In the genomic region with DNA sequence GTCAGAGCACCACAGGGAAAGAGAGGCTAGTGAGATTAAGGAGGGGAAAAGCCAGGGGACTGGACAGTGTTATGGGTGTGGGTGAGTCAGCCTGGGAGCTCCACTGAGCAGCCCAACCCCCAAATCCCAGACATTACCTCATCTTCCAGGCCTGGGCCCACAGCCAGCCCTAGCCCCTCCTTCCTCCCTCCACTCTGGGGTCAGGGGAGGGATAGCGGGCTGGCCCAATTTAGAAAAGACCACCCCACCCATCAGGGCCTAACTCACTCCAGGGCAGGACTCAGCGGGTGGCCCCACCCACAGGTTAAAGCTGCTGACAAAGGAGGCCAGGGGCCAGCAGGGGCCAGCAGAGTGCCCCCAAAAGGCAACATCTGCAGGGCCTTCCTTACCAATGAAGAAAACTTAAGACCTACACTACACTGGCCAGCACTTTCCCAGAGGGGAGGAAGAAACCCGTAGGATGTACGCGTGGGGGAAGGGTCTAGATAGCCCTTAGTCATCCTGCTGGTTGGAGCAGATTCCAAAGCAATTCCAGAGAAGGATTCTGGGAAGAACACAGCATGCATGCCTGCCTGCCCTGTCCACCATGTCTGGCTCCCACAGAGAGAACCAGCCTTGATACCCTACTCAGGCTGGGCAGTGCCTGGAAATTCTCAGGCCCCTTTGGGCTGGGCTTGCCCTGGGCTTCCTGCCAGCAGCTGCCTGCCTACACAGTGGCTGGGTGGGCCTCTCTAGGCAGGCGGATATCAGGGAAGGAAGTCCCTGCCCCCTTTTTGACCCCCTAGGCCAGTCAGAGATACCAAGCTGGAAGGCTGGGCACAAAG, we compare ENCODE assay signal across 8 mouse cellular contexts. TPM values are rescaled to one million over a fixed set of nuclear protein-coding genes. Genes with fewer than 3 reads are reported as not detected.
DNase-seq lines count a peak whose midpoint lies in the region; ATAC-seq lines count a peak whose summit lies in the region.

No protein-coding gene starts in this region.

- intact Hi-C loops in heart, postnatal 25 days (cut with DNase I), result no loop called here

- peak overlapping the region; percentile 92 for H3K4me2 ChIP-seq in forebrain, embryonic 12.5 days
- H3K4me2 ChIP-seq in limb, embryonic 11.5 days (ENCODE audit: low read depth, severe bottlenecking), result peak overlapping the region; percentile 86
- peak overlapping the region; percentile 86 for H3K4me2 ChIP-seq in midbrain, embryonic 11.5 days

- ATAC-seq in forebrain, embryonic 12.5 days (ENCODE audit: low FRiP score), result peak; percentile 55
- peak; percentile 26 for ATAC-seq in limb, embryonic 11.5 days (ENCODE audit: insufficient number of reproducible peaks, low FRiP score, low TSS enrichment, low read depth)
- peak; percentile 59 for ATAC-seq in midbrain, embryonic 11.5 days (ENCODE audit: low FRiP score)

- peak; percentile 34 to 36 for DNase-seq in spleen, postnatal 36 days (ENCODE audit: low spot score in 2 of 2)
- DNase-seq in spleen, adult 18-20 months, result no peak
- DNase-seq in heart, postnatal 25 days (ENCODE audit: low spot score), result peak; percentile 92
- DNase-seq in limb, embryonic 11.5 days (ENCODE audit: low spot score), result peak; percentile 69
- DNase-seq in midbrain, embryonic 11.5 days (ENCODE audit: low spot score, missing footprints), result peak; percentile 92
- DNase-seq in urinary bladder, postnatal 10 days (ENCODE audit: low spot score), result peak; percentile 58
- no peak for DNase-seq in cerebellum, adult 18-20 months

- 13% methylated on average over 6 of the region's 6 CpGs for WGBS in forebrain, embryonic 12.5 days
- WGBS in limb, embryonic 11.5 days, result 7% methylated on average over 6 of the region's 6 CpGs
- 15% methylated on average over 6 of the region's 6 CpGs for WGBS in midbrain, embryonic 11.5 days

- H3K36me3 ChIP-seq in forebrain, embryonic 12.5 days (replicated peaks), result peaks cover 43% of the 10 kb centered on the region
- peaks cover 18% of the 10 kb centered on the region for H3K36me3 ChIP-seq in limb, embryonic 11.5 days (ENCODE audit: control insufficient read depth, insufficient read depth, low read length)
- H3K36me3 ChIP-seq in midbrain, embryonic 11.5 days (ENCODE audit: control insufficient read depth, insufficient read depth, low read length), result peaks cover 9% of the 10 kb centered on the region

- peaks cover 34% of the 10 kb centered on the region for H3K4me1 ChIP-seq in forebrain, embryonic 12.5 days
- peaks cover 27% of the 10 kb centered on the region for H3K4me1 ChIP-seq in limb, embryonic 11.5 days (ENCODE audit: control insufficient read depth, insufficient read depth, low read length)
- peaks cover 27% of the 10 kb centered on the region for H3K4me1 ChIP-seq in midbrain, embryonic 11.5 days (ENCODE audit: control insufficient read depth, insufficient read depth, low read length)

- peak overlapping the region; percentile 87 for H3K27ac ChIP-seq in forebrain, embryonic 12.5 days
- H3K27ac ChIP-seq in limb, embryonic 11.5 days (replicated peaks; ENCODE audit: low read depth, low read length), result peak overlapping the region; percentile 70; the same call in 1 of the 2 replicates
- peak overlapping the region; percentile 53 for H3K27ac ChIP-seq in midbrain, embryonic 11.5 days (ENCODE audit: low read depth, low read length)

- H3K9ac ChIP-seq in forebrain, embryonic 12.5 days, result peak overlapping the region; percentile 21; the same call in 1 of the 2 replicates
- peak overlapping the region; percentile 23 for H3K9ac ChIP-seq in limb, embryonic 11.5 days (ENCODE audit: low read length)
- H3K9ac ChIP-seq in midbrain, embryonic 11.5 days (ENCODE audit: low read length), result peak overlapping the region; percentile 29

- peak overlapping the region; percentile 5 for H3K4me3 ChIP-seq in forebrain, embryonic 12.5 days (replicated peaks)
- peak overlapping the region; percentile 96; the same call in 1 of the 2 replicates for H3K4me3 ChIP-seq in limb, embryonic 11.5 days (ENCODE audit: low read depth, low read length)
- H3K4me3 ChIP-seq in midbrain, embryonic 11.5 days (ENCODE audit: low read depth, low read length), result no peak overlapping the region

- peaks cover 10% of the 10 kb centered on the region; the same call in 1 of the 2 replicates for H3K27me3 ChIP-seq in forebrain, embryonic 12.5 days
- H3K27me3 ChIP-seq in limb, embryonic 11.5 days (ENCODE audit: control insufficient read depth, insufficient read depth, low read length), result no peaks in the 10 kb centered on the region
- H3K27me3 ChIP-seq in midbrain, embryonic 11.5 days (ENCODE audit: control insufficient read depth, insufficient read depth, low read length), result no peaks in the 10 kb centered on the region

- H3K9me3 ChIP-seq in forebrain, embryonic 12.5 days, result no peaks in the 10 kb centered on the region
- H3K9me3 ChIP-seq in limb, embryonic 11.5 days (ENCODE audit: control insufficient read depth, low read length), result no peaks in the 10 kb centered on the region
- H3K9me3 ChIP-seq in midbrain, embryonic 11.5 days (ENCODE audit: control insufficient read depth, low read length), result no peaks in the 10 kb centered on the region

RNA-seq across cellular contexts. Expression of gene Pdlim7, which starts 2.6 kb away (rescaled TPM):
- 139 and 147 TPM in 2 replicates for polyA plus RNA-seq in forebrain, embryonic 12.5 days (2016; fragmentation: Nextera tagmentation; extraction: Ambion mirVana)
- 10 to 100 TPM; 65.2 to 67.7 TPM for total RNA-seq in heart, postnatal 25 days (2021)
- polyA plus RNA-seq in limb, embryonic 11.5 days (2014; fragmentation: Nextera tagmentation; extraction: Ambion mirVana), result 154 and 155 TPM in 2 replicates
- 129 and 140 TPM in 2 replicates for polyA plus RNA-seq in midbrain, embryonic 11.5 days (2014; fragmentation: Nextera tagmentation; extraction: Ambion mirVana)

RNA-seq across cellular contexts. Expression of gene Dok3, which starts 18.2 kb away (rescaled TPM):
- polyA plus RNA-seq in forebrain, embryonic 12.5 days (2016; fragmentation: Nextera tagmentation; extraction: Ambion mirVana), result 3.3 and 3.7 TPM in 2 replicates
- total RNA-seq in heart, postnatal 25 days (2021), result 1 to 10 TPM; 2.2 to 2.3 TPM
- polyA plus RNA-seq in limb, embryonic 11.5 days (2014; fragmentation: Nextera tagmentation; extraction: Ambion mirVana), result 1.6 and 2.7 TPM in 2 replicates
- polyA plus RNA-seq in midbrain, embryonic 11.5 days (2014; fragmentation: Nextera tagmentation; extraction: Ambion mirVana), result 1.9 TPM in 2 replicates

RNA-seq across cellular contexts. Expression of gene Dbn1, which starts 23.0 kb away (rescaled TPM):
- polyA plus RNA-seq in forebrain, embryonic 12.5 days (2016; fragmentation: Nextera tagmentation; extraction: Ambion mirVana), result 591 and 654 TPM in 2 replicates
- 10 to 100 TPM; 10.6 to 10.8 TPM for total RNA-seq in heart, postnatal 25 days (2021)
- 299 and 318 TPM in 2 replicates for polyA plus RNA-seq in limb, embryonic 11.5 days (2014; fragmentation: Nextera tagmentation; extraction: Ambion mirVana)
- 292 and 294 TPM in 2 replicates for polyA plus RNA-seq in midbrain, embryonic 11.5 days (2014; fragmentation: Nextera tagmentation; extraction: Ambion mirVana)

RNA-seq across cellular contexts. Expression of gene Ddx41, which starts 25.6 kb away (rescaled TPM):
- polyA plus RNA-seq in forebrain, embryonic 12.5 days (2016; fragmentation: Nextera tagmentation; extraction: Ambion mirVana), result 69.9 and 73.3 TPM in 2 replicates
- total RNA-seq in heart, postnatal 25 days (2021), result 10 to 100 TPM; 13.1 to 13.2 TPM
- 82.5 and 84.0 TPM in 2 replicates for polyA plus RNA-seq in limb, embryonic 11.5 days (2014; fragmentation: Nextera tagmentation; extraction: Ambion mirVana)
- polyA plus RNA-seq in midbrain, embryonic 11.5 days (2014; fragmentation: Nextera tagmentation; extraction: Ambion mirVana), result 66.7 and 73.8 TPM in 2 replicates

RNA-seq across cellular contexts. Expression of gene Prr7, which starts 46.8 kb away (rescaled TPM):
- polyA plus RNA-seq in forebrain, embryonic 12.5 days (2016; fragmentation: Nextera tagmentation; extraction: Ambion mirVana), result 1.7 and 2.7 TPM in 2 replicates
- total RNA-seq in heart, postnatal 25 days (2021), result 1 to 10 TPM in 1 of 2 experiments, under 1 TPM in 1; 0.56 to 1.2 TPM
- polyA plus RNA-seq in limb, embryonic 11.5 days (2014; fragmentation: Nextera tagmentation; extraction: Ambion mirVana), result 1.1 and 1.6 TPM in 2 replicates
- 2.8 and 3.0 TPM in 2 replicates for polyA plus RNA-seq in midbrain, embryonic 11.5 days (2014; fragmentation: Nextera tagmentation; extraction: Ambion mirVana)

Comparison
In these comparisons a context has a peak if more than half of its experiments do, and no peak if none do; other contexts are left out.
1. DNase-seq: peak in spleen, postnatal 36 days (2 of 2), heart, postnatal 25 days (single experiment), limb, embryonic 11.5 days (single experiment), midbrain, embryonic 11.5 days (single experiment) and urinary bladder, postnatal 10 days (single experiment); none in spleen, adult 18-20 months (0 of 2) and cerebellum, adult 18-20 months (0 of 2).
2. Peak in every context shown above with its lines, with median percentiles within 50 percentile points of each other: ATAC-seq, H3K27ac ChIP-seq, H3K4me2 ChIP-seq and H3K9ac ChIP-seq.